Comparison of ENCODE assay signal across 8 mouse cellular contexts in genomic region chr16:46121420-46121819, GRCm38 (mm10). TPM values are rescaled to one million over a fixed set of nuclear protein-coding genes. Genes with fewer than 3 reads are reported as not detected.
DNase-seq lines count a peak whose midpoint lies in the region; ATAC-seq and TF ChIP-seq lines count a peak whose summit lies in the region.

No protein-coding gene starts in this region.

- dilution Hi-C loops in CH12.LX (cut with MboI; ENCODE audit: extremely low pct_ligation_motif_present, extremely low pct_unique_long_range_greater_than_20kb, low sequenced_read_pairs): no loop called here

- TF ChIP-seq RAD21 in CH12.LX (IDR thresholded peaks at IDR 0.05; ENCODE audit: low read depth, low read length): peak; percentile 87

- H3K4me3 ChIP-seq in intestine, embryonic 14.5 days (ENCODE audit: low read depth, low read length): no peak overlapping the region
- no peak overlapping the region for H3K4me3 ChIP-seq in intestine, embryonic 15.5 days (replicated peaks)
- no peak overlapping the region for H3K4me3 ChIP-seq in CH12.LX (replicated peaks in 1 of 3; ENCODE audit: low read depth in 2 of 3, low read length in 2 of 3, poor library complexity in 1 of 3)
- H3K4me3 ChIP-seq in liver, embryonic 14.5 days (ENCODE audit: insufficient read depth in 1 of 2, low read depth in 2 of 2, low read length in 2 of 2): no peak overlapping the region

- H3K36me3 ChIP-seq in intestine, embryonic 14.5 days (ENCODE audit: control insufficient read depth, insufficient read depth, low read length): no peaks in the 10 kb centered on the region
- no peaks in the 10 kb centered on the region for H3K36me3 ChIP-seq in intestine, embryonic 15.5 days
- H3K36me3 ChIP-seq in CH12.LX (replicated peaks in 1 of 2; ENCODE audit: control insufficient read depth in 1 of 2, insufficient read depth in 1 of 2, low read length in 1 of 2): no peaks in the 10 kb centered on the region
- no peaks in the 10 kb centered on the region for H3K36me3 ChIP-seq in liver, embryonic 14.5 days (replicated peaks; ENCODE audit: control insufficient read depth, insufficient read depth, low read depth)

- no peak for ATAC-seq in intestine, embryonic 14.5 days (replicated peaks; ENCODE audit: low FRiP score, low TSS enrichment, low read depth)
- no peak; the same call in 1 of the 2 replicates for ATAC-seq in intestine, embryonic 15.5 days
- ATAC-seq in common myeloid progenitor, adult 5-6 weeks (replicated peaks; ENCODE audit: low read depth, poor library complexity, severe bottlenecking): peak; percentile 62; the same call in 1 of the 2 replicates
- ATAC-seq in hematopoietic stem cell, adult 5-6 weeks (replicated peaks in 1 of 2; ENCODE audit: insufficient read depth in 1 of 2, low FRiP score in 2 of 2, low TSS enrichment in 1 of 2, low read depth in 1 of 2, poor library complexity in 2 of 2, severe bottlenecking in 2 of 2): peak; percentile 58 to 63; a peak in 3 of 4 replicates
- no peak for ATAC-seq in liver, embryonic 14.5 days (ENCODE audit: insufficient read depth)

- no peaks in the 10 kb centered on the region for H3K9me3 ChIP-seq in intestine, embryonic 14.5 days (ENCODE audit: control insufficient read depth, low read length)
- no peaks in the 10 kb centered on the region for H3K9me3 ChIP-seq in intestine, embryonic 15.5 days
- peaks cover 36% of the 10 kb centered on the region for H3K9me3 ChIP-seq in CH12.LX (replicated peaks; ENCODE audit: low read length)
- H3K9me3 ChIP-seq in liver, embryonic 14.5 days (ENCODE audit: control insufficient read depth, low read length): no peaks in the 10 kb centered on the region

- no peak overlapping the region for H3K4me2 ChIP-seq in intestine, embryonic 14.5 days (ENCODE audit: low read length)
- H3K4me2 ChIP-seq in intestine, embryonic 15.5 days (replicated peaks): no peak overlapping the region
- H3K4me2 ChIP-seq in CH12.LX (ENCODE audit: insufficient read depth, low read depth, poor library complexity, severe bottlenecking): no peak overlapping the region
- no peak overlapping the region for H3K4me2 ChIP-seq in liver, embryonic 14.5 days (ENCODE audit: low read depth)

- in situ Hi-C loops in CH12.LX (cut with MboI; ENCODE audit: low pct_ligation_motif_present, low pct_unique_long_range_greater_than_20kb, low sequenced_read_pairs): loop anchor here (5.0 kb wide), 1 partner anchor 131 kb away; no protein-coding TSS in a partner anchor

- no peaks in the 10 kb centered on the region for H3K27me3 ChIP-seq in intestine, embryonic 14.5 days (replicated peaks; ENCODE audit: control insufficient read depth, insufficient read depth, low read length)
- H3K27me3 ChIP-seq in intestine, embryonic 15.5 days (replicated peaks): no peaks in the 10 kb centered on the region
- no peaks in the 10 kb centered on the region for H3K27me3 ChIP-seq in CH12.LX (replicated peaks)
- no peaks in the 10 kb centered on the region for H3K27me3 ChIP-seq in liver, embryonic 14.5 days (ENCODE audit: control insufficient read depth, insufficient read depth, low read length)

- no peak overlapping the region for H3K27ac ChIP-seq in intestine, embryonic 14.5 days (ENCODE audit: low read depth)
- H3K27ac ChIP-seq in intestine, embryonic 15.5 days: no peak overlapping the region
- no peak overlapping the region for H3K27ac ChIP-seq in CH12.LX (ENCODE audit: insufficient read depth, low read depth)
- no peak overlapping the region for H3K27ac ChIP-seq in liver, embryonic 14.5 days

- WGBS in intestine, embryonic 14.5 days: 26% methylated on average over 2 of the region's 2 CpGs
- 19% methylated on average over 2 of the region's 2 CpGs for WGBS in intestine, embryonic 15.5 days
- 50% methylated on average over 2 of the region's 2 CpGs for WGBS in liver, embryonic 14.5 days (ENCODE audit: insufficient replicate concordance)

- TF ChIP-seq CTCF in CH12.LX (conservative IDR thresholded peaks at IDR 0.05 in 1 of 2, IDR thresholded peaks at IDR 0.05 in 1 of 2; ENCODE audit: low read depth in 2 of 2, low read length in 2 of 2): peak in 1 of 2 experiments; percentile 79; a peak in 2 of 4 replicates
- TF ChIP-seq CTCF in liver, embryonic 14.5 days (IDR thresholded peaks at IDR 0.05; ENCODE audit: low read depth): peak; percentile 35; the same call in 1 of the 2 replicates

- H3K4me1 ChIP-seq in intestine, embryonic 14.5 days (replicated peaks; ENCODE audit: control insufficient read depth, insufficient read depth, low read length): no peaks in the 10 kb centered on the region
- no peaks in the 10 kb centered on the region for H3K4me1 ChIP-seq in intestine, embryonic 15.5 days (replicated peaks)
- peaks cover 0 to 6% of the 10 kb centered on the region in 2 experiments; a peak in 1 of 4 replicates for H3K4me1 ChIP-seq in CH12.LX (ENCODE audit: control insufficient read depth in 1 of 2, insufficient read depth in 2 of 2)
- H3K4me1 ChIP-seq in liver, embryonic 14.5 days (replicated peaks; ENCODE audit: control insufficient read depth in 2 of 2, insufficient read depth in 2 of 2, low read length in 1 of 2): no peaks in the 10 kb centered on the region

- H3K79me2 ChIP-seq in CH12.LX (replicated peaks; ENCODE audit: control insufficient read depth, extremely low read depth, insufficient read depth, poor library complexity, severe bottlenecking): no peaks in the 10 kb centered on the region

- TF ChIP-seq EP300 in CH12.LX (IDR thresholded peaks at IDR 0.05; ENCODE audit: low read length): no peak
- no peak for TF ChIP-seq EP300 in liver, embryonic 14.5 days (IDR thresholded peaks at IDR 0.05; ENCODE audit: low read depth)

- peak; percentile 54 for DNase-seq in intestine, embryonic 14.5 days (ENCODE audit: low spot score)
- DNase-seq in CH12.LX (ENCODE audit: extremely low read depth): peak; percentile 49
- no peak for DNase-seq in liver, embryonic 14.5 days (ENCODE audit: low read depth in 3 of 3, low spot score in 3 of 3)
- peak; percentile 36 for DNase-seq in right cerebral cortex, postnatal 14 days
- no peak for DNase-seq in urinary bladder, adult 2 months (ENCODE audit: low spot score)

- no peak for TF ChIP-seq POLR2A in CH12.LX (IDR thresholded peaks at IDR 0.05; ENCODE audit: low read depth, low read length)

- no peak overlapping the region for H3K9ac ChIP-seq in intestine, embryonic 14.5 days (ENCODE audit: low read length)
- H3K9ac ChIP-seq in intestine, embryonic 15.5 days: no peak overlapping the region
- no peak overlapping the region for H3K9ac ChIP-seq in CH12.LX (ENCODE audit: insufficient read depth, low read depth)
- H3K9ac ChIP-seq in liver, embryonic 14.5 days (replicated peaks): no peak overlapping the region

TF ChIP-seq in CH12.LX, 34 proteins besides CTCF, POLR2A, EP300 and RAD21 (continues in another document):
- no peak for TF ChIP-seq GABPA (IDR thresholded peaks at IDR 0.05; ENCODE audit: insufficient replicate concordance, low read depth, low read length)
- TF ChIP-seq SMC3 (IDR thresholded peaks at IDR 0.05; ENCODE audit: low read depth, low read length): peak; percentile 73
- peak; percentile 50; the same call in 1 of the 2 replicates for TF ChIP-seq SIN3A (IDR thresholded peaks at IDR 0.05; ENCODE audit: low read length)
- no peak for TF ChIP-seq NRF1 (IDR thresholded peaks at IDR 0.05; ENCODE audit: low read depth, low read length)
- TF ChIP-seq TCF12 (IDR thresholded peaks at IDR 0.05; ENCODE audit: low read depth, low read length): peak; percentile 40; the same call in 1 of the 2 replicates
- TF ChIP-seq MAX (IDR thresholded peaks at IDR 0.05; ENCODE audit: low read length): 0 out of 2 replicates have a peak, but pooled peaks have one; percentile 22
- TF ChIP-seq ELF1 (IDR thresholded peaks at IDR 0.05; ENCODE audit: low read depth, low read length): no peak
- no peak for TF ChIP-seq MAFK (IDR thresholded peaks at IDR 0.05; ENCODE audit: insufficient replicate concordance, low read length)
- TF ChIP-seq BHLHE40 (IDR thresholded peaks at IDR 0.05; ENCODE audit: low read depth, low read length): 0 out of 2 replicates have a peak, but pooled peaks have one; percentile 6
- peak; percentile 86; the same call in 1 of the 2 replicates for TF ChIP-seq MAZ (IDR thresholded peaks at IDR 0.05; ENCODE audit: low read depth, low read length)
- TF ChIP-seq MXI1 (IDR thresholded peaks at IDR 0.05; ENCODE audit: low read depth, low read length): peak; percentile 59; the same call in 1 of the 2 replicates
- TF ChIP-seq MEF2A (IDR thresholded peaks at IDR 0.05; ENCODE audit: borderline replicate concordance, low read depth, low read length): peak; percentile 53; the same call in 1 of the 2 replicates
- TF ChIP-seq PAX5 (IDR thresholded peaks at IDR 0.05; ENCODE audit: low read length): no peak
- TF ChIP-seq E2F4 (IDR thresholded peaks at IDR 0.05; ENCODE audit: insufficient replicate concordance, low read depth, low read length): no peak
- TF ChIP-seq IRF4 (IDR thresholded peaks at IDR 0.05; ENCODE audit: low read depth, low read length): peak; percentile 55; the same call in 1 of the 2 replicates

RNA-seq across cellular contexts. Expression of gene Cd96, which starts 1.4 kb away (rescaled TPM):
- 0.08 and 0.37 TPM in 2 replicates for polyA plus RNA-seq in intestine, embryonic 14.5 days (2014; fragmentation: Nextera tagmentation; extraction: Ambion mirVana)
- polyA plus RNA-seq in intestine, embryonic 15.5 days (2015; fragmentation: Nextera tagmentation; extraction: Ambion mirVana): 0.32 and 0.43 TPM in 2 replicates
- total RNA-seq in CH12.LX (2012; rRNA removed) (5.9 and 6.4 TPM in 2 replicates), CH12.LX (2014; rRNA removed) (9.7 and 10.7 TPM in 2 replicates)
- polyA plus RNA-seq in CH12.LX (2012; ENCODE audit: insufficient read length, low read depth): 3.8 and 4.4 TPM in 2 replicates
- 6.5 and 12.0 TPM in 2 replicates for total RNA-seq in common myeloid progenitor, adult 5-6 weeks (2017)
- total RNA-seq in hematopoietic stem cell, adult 5-6 weeks (2017): 28.0 and 35.6 TPM in 2 replicates
- polyA plus RNA-seq in liver, embryonic 14.5 days (2012; rRNA removed): 0.03 and 0.07 TPM in 2 replicates
- polyA plus RNA-seq in liver, embryonic 14.5 days (2014; fragmentation: Nextera tagmentation; extraction: Ambion mirVana): 0.18 TPM in 1 of 2 replicates, not detected in the other
- polyA plus RNA-seq in urinary bladder, adult 2 months (2012; rRNA removed): 0.19 and 0.31 TPM in 2 replicates

RNA-seq across cellular contexts. Expression of gene Gm4737, which starts 33.5 kb away (rescaled TPM):
- 7.4 and 8.3 TPM in 2 replicates for polyA plus RNA-seq in intestine, embryonic 14.5 days (2014; fragmentation: Nextera tagmentation; extraction: Ambion mirVana)
- 4.7 and 5.8 TPM in 2 replicates for polyA plus RNA-seq in intestine, embryonic 15.5 days (2015; fragmentation: Nextera tagmentation; extraction: Ambion mirVana)
- total RNA-seq in CH12.LX (2012; rRNA removed) (41.4 and 51.4 TPM in 2 replicates), CH12.LX (2014; rRNA removed) (118 and 127 TPM in 2 replicates)
- 124 and 154 TPM in 2 replicates for polyA plus RNA-seq in CH12.LX (2012; ENCODE audit: insufficient read length, low read depth)
- 16.9 and 25.5 TPM in 2 replicates for total RNA-seq in common myeloid progenitor, adult 5-6 weeks (2017)
- total RNA-seq in hematopoietic stem cell, adult 5-6 weeks (2017): 7.7 and 16.2 TPM in 2 replicates
- 3.7 and 5.5 TPM in 2 replicates for polyA plus RNA-seq in liver, embryonic 14.5 days (2012; rRNA removed)
- 2.6 and 3.1 TPM in 2 replicates for polyA plus RNA-seq in liver, embryonic 14.5 days (2014; fragmentation: Nextera tagmentation; extraction: Ambion mirVana)
- 4.3 and 5.9 TPM in 2 replicates for polyA plus RNA-seq in urinary bladder, adult 2 months (2012; rRNA removed)

Comparison
In these comparisons a context has a peak if more than half of its experiments do, and no peak if none do; other contexts are left out.
1. ATAC-seq: peak in common myeloid progenitor, adult 5-6 weeks (single experiment) and hematopoietic stem cell, adult 5-6 weeks (2 of 2); none in intestine, embryonic 14.5 days (single experiment), intestine, embryonic 15.5 days (single experiment) and liver, embryonic 14.5 days (single experiment).
2. DNase-seq: peak in intestine, embryonic 14.5 days (single experiment), CH12.LX (single experiment) and right cerebral cortex, postnatal 14 days (single experiment); none in liver, embryonic 14.5 days (0 of 3) and urinary bladder, adult 2 months (single experiment).
3. RNA of gene Gm4737, which starts 33.5 kb away (polyA plus RNA-seq): 124 to 154 TPM in CH12.LX; 7.4 to 8.3 TPM in intestine, embryonic 14.5 days, 2.6 to 5.5 TPM in liver, embryonic 14.5 days, 4.7 to 5.8 TPM in intestine, embryonic 15.5 days and 4.3 to 5.9 TPM in urinary bladder, adult 2 months; every median in the first group is over 10 times any median in the second.